Mouse (Mus musculus) layer of hippocampus, postnatal 10 days (tissue): ENCODE measurements around the gene Olfr1036. TPM values are rescaled to one million over a fixed set of nuclear protein-coding genes. Genes with fewer than 3 reads are reported as not detected.
"Not testable (repeated sequence)": the region's sequence is repeated elsewhere in the genome, so short reads cannot be mapped to it uniquely, and the experiment has no call there.

ENCODE experiments used
- DNase-seq, 2 experiments: peaks; one replicate each; pipeline ENCODE4 v3.0.0; 2021; ENCODE audit warnings: low spot score in 2 of 2
- long read RNA-seq: library from polyadenylated mRNA; stranded (forward); transcript quantifications from one replicate; pipeline ENCODE4 v2.0.0, GENCODE M21; 2023
- total RNA-seq, 2 experiments: library from RNA; stranded (reverse); gene quantifications; 2 replicates each; pipeline ENCODE4 v1.2.3; 2021

The Olfr1036 gene
- not detected for total RNA-seq
- long read RNA-seq = 0 reads

- DNase-seq = not testable (repeated sequence)
Observed at GRCm38 (mm10) chr2:86073692-86074091, at the start of gene Olfr1036. Gene Olfr1036 (plus strand): TSS chr2:86073992.

- no peak for DNase-seq
Observed at GRCm38 (mm10) chr2:86045561-86045960, 28.2 kb upstream of the Olfr1036 start, which contains the start of gene Olfr1034. Gene Olfr1034 (plus strand): TSS chr2:86045861.

- not testable (repeated sequence) for DNase-seq
Observed at GRCm38 (mm10) chr2:86050777-86051176, 23.0 kb upstream of the Olfr1036 start.

- DNase-seq = not testable (repeated sequence)
Observed at GRCm38 (mm10) chr2:86063766-86064165, 10.0 kb upstream of the Olfr1036 start.

- DNase-seq = no peak
Observed at GRCm38 (mm10) chr2:86070189-86070588, 3.6 kb upstream of the Olfr1036 start.

GRCm38 (mm10) chr2:86080478-86080877 is 6.7 kb downstream of the Olfr1036 start:
- not testable (repeated sequence) for DNase-seq

- no peak for DNase-seq
Observed at GRCm38 (mm10) chr2:86087285-86087684, 13.5 kb downstream of the Olfr1036 start, which contains the start of gene Olfr1037. Gene Olfr1037 (minus strand): TSS chr2:86087385.

Other genes with a start within 250 kb of the Olfr1036 start
- gene Olfr1019, start 228.5 kb upstream of the Olfr1036 start, total RNA-seq = not detected
- gene Olfr1020, start 227.0 kb upstream of the Olfr1036 start, total RNA-seq = not detected
- gene Olfr1022, start 205.4 kb upstream of the Olfr1036 start, total RNA-seq = not detected
- not detected for gene Olfr1023, start 188.4 kb upstream of the Olfr1036 start, total RNA-seq
- gene Olfr1024, start 168.9 kb upstream of the Olfr1036 start, total RNA-seq = not detected
- not detected for gene Olfr1025-ps1, start 158.8 kb upstream of the Olfr1036 start, total RNA-seq
- gene Olfr1026, start 152.4 kb upstream of the Olfr1036 start, total RNA-seq = not detected
- gene Olfr1028, start 123.6 kb upstream of the Olfr1036 start, total RNA-seq = not detected
- not detected for gene Olfr1029, start 100.1 kb upstream of the Olfr1036 start, total RNA-seq
- gene Olfr1030, start 94.7 kb upstream of the Olfr1036 start, total RNA-seq = not detected
- gene Olfr1031, start 83.7 kb upstream of the Olfr1036 start, total RNA-seq = not detected
- not detected for gene Olfr1032, start 68.5 kb upstream of the Olfr1036 start, total RNA-seq
- gene Olfr1033, start 53.4 kb upstream of the Olfr1036 start, total RNA-seq = not detected
- not detected for gene Olfr1034, start 28.1 kb upstream of the Olfr1036 start, total RNA-seq
- gene Olfr1037, start 13.4 kb downstream of the Olfr1036 start, total RNA-seq = not detected
- not detected for gene Olfr1039, start 61.9 kb downstream of the Olfr1036 start, total RNA-seq
- not detected for gene Olfr1040, start 72.7 kb downstream of the Olfr1036 start, total RNA-seq
- gene Olfr1042, start 87.8 kb downstream of the Olfr1036 start, total RNA-seq = not detected
- gene Olfr1043, start 93.5 kb downstream of the Olfr1036 start, total RNA-seq = not detected
- gene Olfr1044, start 103.8 kb downstream of the Olfr1036 start, total RNA-seq = not detected
- gene Olfr52, start 111.7 kb downstream of the Olfr1036 start, total RNA-seq = not detected
- not detected for gene Olfr1045, start 129.0 kb downstream of the Olfr1036 start, total RNA-seq
- not detected for gene Olfr1046, start 145.3 kb downstream of the Olfr1036 start, total RNA-seq
- not detected for gene Olfr1047, start 157.4 kb downstream of the Olfr1036 start, total RNA-seq
- gene Olfr1048, start 166.3 kb downstream of the Olfr1036 start, total RNA-seq = not detected
- gene Olfr1049, start 184.3 kb downstream of the Olfr1036 start, total RNA-seq = not detected
- not detected for gene Olfr1051, start 205.1 kb downstream of the Olfr1036 start, total RNA-seq
- not detected for gene Olfr1052, start 218.5 kb downstream of the Olfr1036 start, total RNA-seq
- not detected for gene Olfr1053, start 241.3 kb downstream of the Olfr1036 start, total RNA-seq